ENCODE assay signal across 14 mouse cellular contexts in the genomic region with DNA sequence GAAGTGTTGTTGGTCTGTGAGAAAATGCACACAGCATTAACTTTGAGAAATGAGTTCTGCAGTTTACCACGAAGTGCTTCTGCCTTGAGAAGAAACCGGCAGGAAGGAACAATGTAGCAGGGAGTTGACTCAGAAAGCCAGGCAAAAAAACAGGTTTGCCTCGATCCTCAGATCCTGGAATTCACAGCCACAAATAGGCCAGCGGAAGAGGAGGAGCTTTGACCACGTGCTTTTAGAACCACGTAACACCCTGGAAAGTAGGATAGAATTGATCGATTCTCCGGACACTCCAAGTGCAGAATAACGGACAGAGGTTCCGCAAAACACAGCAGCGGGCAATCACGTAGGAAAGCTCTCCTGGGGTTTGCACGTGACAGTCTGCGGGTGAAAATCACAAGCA.
A peak's percentile ranks its signal among the peaks of the same experiment; 100 is the strongest.
DNase-seq lines count a peak whose midpoint lies in the region; ATAC-seq and TF ChIP-seq lines count a peak whose summit lies in the region.
"Had no signal": no experiment of that assay in that cellular context is flagged by ENCODE, and none has a peak within 500 bp of the region (broad histone marks: within the 10 kb centered on the region; RNA-seq: fewer than 3 reads in every experiment).

No protein-coding gene starts in this region.

- H3K36me3 ChIP-seq in forebrain, embryonic 11.5 days (ENCODE audit: control insufficient read depth, insufficient read depth, low read length) = no peaks in the 10 kb centered on the region
- no peaks in the 10 kb centered on the region for H3K36me3 ChIP-seq in forebrain, embryonic 16.5 days (ENCODE audit: control insufficient read depth, insufficient read depth)
- H3K36me3 ChIP-seq in midbrain, embryonic 13.5 days = no peaks in the 10 kb centered on the region
- H3K36me3 ChIP-seq in midbrain, embryonic 10.5 days = no peaks in the 10 kb centered on the region
- H3K36me3 ChIP-seq in limb, embryonic 12.5 days = no peaks in the 10 kb centered on the region
- H3K36me3 ChIP-seq in stomach, embryonic 16.5 days (ENCODE audit: control insufficient read depth, insufficient read depth, low read length) = no peaks in the 10 kb centered on the region
- H3K36me3 ChIP-seq: G1E had no signal

- DNase-seq in forebrain, embryonic 11.5 days (ENCODE audit: low spot score) = peak; percentile 40
- no peak for DNase-seq in midbrain, embryonic 10.5 days (ENCODE audit: low spot score)
- DNase-seq in right cerebral cortex, adult 18-20 months = no peak
- no peak for DNase-seq in cerebellum, adult 2 months
- DNase-seq: cerebellum, adult 18-20 months; kidney, adult 18-20 months; layer of hippocampus, adult 9-11 months had no signal

- H3K9ac ChIP-seq in forebrain, embryonic 11.5 days (ENCODE audit: low read length) = no peak overlapping the region
- H3K9ac ChIP-seq in forebrain, embryonic 16.5 days (replicated peaks; ENCODE audit: low read depth, low read length) = no peak overlapping the region
- H3K9ac ChIP-seq in midbrain, embryonic 13.5 days (replicated peaks) = no peak overlapping the region
- no peak overlapping the region for H3K9ac ChIP-seq in limb, embryonic 12.5 days (replicated peaks)
- no peak overlapping the region for H3K9ac ChIP-seq in stomach, embryonic 16.5 days (ENCODE audit: low read length)
- H3K9ac ChIP-seq: liver, embryonic 14.5 days had no signal

- no peaks in the 10 kb centered on the region for H3K9me3 ChIP-seq in forebrain, embryonic 11.5 days (ENCODE audit: control insufficient read depth, low read length)
- no peaks in the 10 kb centered on the region for H3K9me3 ChIP-seq in forebrain, embryonic 16.5 days (ENCODE audit: control insufficient read depth, low read length)
- H3K9me3 ChIP-seq in midbrain, embryonic 13.5 days = no peaks in the 10 kb centered on the region
- H3K9me3 ChIP-seq in midbrain, embryonic 10.5 days (replicated peaks) = no peaks in the 10 kb centered on the region
- no peaks in the 10 kb centered on the region for H3K9me3 ChIP-seq in limb, embryonic 12.5 days
- H3K9me3 ChIP-seq in stomach, embryonic 16.5 days (replicated peaks; ENCODE audit: control insufficient read depth, low read length) = no peaks in the 10 kb centered on the region

- no peak for TF ChIP-seq POLR2A in cerebellum, adult 2 months (IDR thresholded peaks at IDR 0.05; ENCODE audit: borderline replicate concordance, insufficient read depth, low read length)

- WGBS in forebrain, embryonic 11.5 days = 82% methylated on average over 14 of the region's 14 CpGs
- WGBS in forebrain, embryonic 16.5 days = 67% methylated on average over 14 of the region's 14 CpGs
- WGBS in midbrain, embryonic 13.5 days = 69% methylated on average over 14 of the region's 14 CpGs
- 75% methylated on average over 14 of the region's 14 CpGs for WGBS in midbrain, embryonic 10.5 days
- 57% methylated on average over 14 of the region's 14 CpGs for WGBS in limb, embryonic 12.5 days
- 66% methylated on average over 14 of the region's 14 CpGs for WGBS in stomach, embryonic 16.5 days
- 76% methylated on average over 14 of the region's 14 CpGs for WGBS in cerebellum, adult 2 months

- TF ChIP-seq CTCF in cerebellum, adult 2 months (IDR thresholded peaks at IDR 0.05; ENCODE audit: borderline replicate concordance, insufficient read depth, low read depth, low read length) = no peak

- ATAC-seq in forebrain, embryonic 11.5 days (replicated peaks; ENCODE audit: low FRiP score) = no peak
- ATAC-seq in forebrain, embryonic 16.5 days = no peak
- ATAC-seq in midbrain, embryonic 13.5 days = no peak
- ATAC-seq in limb, embryonic 12.5 days (ENCODE audit: insufficient number of reproducible peaks, insufficient read depth, low FRiP score, low TSS enrichment, low read depth) = no peak
- ATAC-seq in stomach, embryonic 16.5 days (ENCODE audit: insufficient read depth, low FRiP score) = no peak

- no peaks in the 10 kb centered on the region for H3K27me3 ChIP-seq in forebrain, embryonic 11.5 days (ENCODE audit: control insufficient read depth, insufficient read depth, low read length)
- H3K27me3 ChIP-seq in forebrain, embryonic 16.5 days (replicated peaks; ENCODE audit: control insufficient read depth, insufficient read depth, low read length) = no peaks in the 10 kb centered on the region
- no peaks in the 10 kb centered on the region for H3K27me3 ChIP-seq in midbrain, embryonic 13.5 days
- H3K27me3 ChIP-seq in midbrain, embryonic 10.5 days (ENCODE audit: low read depth, poor library complexity, severe bottlenecking) = no peaks in the 10 kb centered on the region
- no peaks in the 10 kb centered on the region for H3K27me3 ChIP-seq in limb, embryonic 12.5 days
- H3K27me3 ChIP-seq in stomach, embryonic 16.5 days (ENCODE audit: control insufficient read depth, insufficient read depth, low read length) = no peaks in the 10 kb centered on the region
- H3K27me3 ChIP-seq in cerebellum, adult 2 months (ENCODE audit: control insufficient read depth, insufficient read depth, low read length) = no peaks in the 10 kb centered on the region
- H3K27me3 ChIP-seq: megakaryocyte, embryonic 14.5 days had no signal

- no peak overlapping the region for H3K4me2 ChIP-seq in forebrain, embryonic 11.5 days (ENCODE audit: low read depth, low read length, severe bottlenecking)
- H3K4me2 ChIP-seq in forebrain, embryonic 16.5 days (ENCODE audit: low read length) = no peak overlapping the region
- H3K4me2 ChIP-seq in midbrain, embryonic 13.5 days (replicated peaks) = 0 out of 2 replicates have a peak overlapping the region, but pooled peaks have one; percentile 7
- H3K4me2 ChIP-seq in limb, embryonic 12.5 days = no peak overlapping the region
- no peak overlapping the region for H3K4me2 ChIP-seq in stomach, embryonic 16.5 days (ENCODE audit: low read depth, low read length)

- no peak overlapping the region for H3K4me3 ChIP-seq in forebrain, embryonic 11.5 days (ENCODE audit: low read depth, low read length)
- H3K4me3 ChIP-seq in forebrain, embryonic 16.5 days (replicated peaks; ENCODE audit: low read length) = no peak overlapping the region
- H3K4me3 ChIP-seq in midbrain, embryonic 13.5 days (replicated peaks) = no peak overlapping the region
- no peak overlapping the region for H3K4me3 ChIP-seq in midbrain, embryonic 10.5 days
- no peak overlapping the region for H3K4me3 ChIP-seq in limb, embryonic 12.5 days (replicated peaks)
- H3K4me3 ChIP-seq in stomach, embryonic 16.5 days (replicated peaks; ENCODE audit: low read length) = no peak overlapping the region
- no peak overlapping the region for H3K4me3 ChIP-seq in cerebellum, adult 2 months (replicated peaks; ENCODE audit: insufficient read depth, low read depth, low read length)
- H3K4me3 ChIP-seq: megakaryocyte, embryonic 14.5 days had no signal

- H3K27ac ChIP-seq in forebrain, embryonic 11.5 days (ENCODE audit: low read depth, low read length) = no peak overlapping the region
- no peak overlapping the region for H3K27ac ChIP-seq in forebrain, embryonic 16.5 days (ENCODE audit: low read length)
- H3K27ac ChIP-seq in midbrain, embryonic 13.5 days = no peak overlapping the region
- no peak overlapping the region for H3K27ac ChIP-seq in midbrain, embryonic 10.5 days (replicated peaks)
- H3K27ac ChIP-seq in limb, embryonic 12.5 days = peak overlapping the region; percentile 51; the same call in 1 of the 2 replicates
- peak overlapping the region; percentile 21; the same call in 1 of the 2 replicates for H3K27ac ChIP-seq in stomach, embryonic 16.5 days (ENCODE audit: low read length)
- H3K27ac ChIP-seq in cerebellum, adult 2 months (ENCODE audit: insufficient read depth, low read length) = no peak overlapping the region
- H3K27ac ChIP-seq: liver, embryonic 14.5 days had no signal

- no peaks in the 10 kb centered on the region for H3K4me1 ChIP-seq in forebrain, embryonic 11.5 days (replicated peaks; ENCODE audit: control insufficient read depth, insufficient read depth, low read length)
- H3K4me1 ChIP-seq in forebrain, embryonic 16.5 days (replicated peaks; ENCODE audit: control insufficient read depth, insufficient read depth, low read length) = peaks cover 30% of the 10 kb centered on the region
- H3K4me1 ChIP-seq in midbrain, embryonic 13.5 days (replicated peaks) = peaks cover 19% of the 10 kb centered on the region
- H3K4me1 ChIP-seq in midbrain, embryonic 10.5 days = peaks cover 25% of the 10 kb centered on the region
- peaks cover 22% of the 10 kb centered on the region for H3K4me1 ChIP-seq in limb, embryonic 12.5 days (replicated peaks)
- H3K4me1 ChIP-seq in stomach, embryonic 16.5 days (ENCODE audit: control insufficient read depth, insufficient read depth, low read length) = peaks cover 25% of the 10 kb centered on the region
- H3K4me1 ChIP-seq in cerebellum, adult 2 months (ENCODE audit: control insufficient read depth, insufficient read depth, low read length) = peaks cover 9% of the 10 kb centered on the region
- H3K4me1 ChIP-seq: megakaryocyte, embryonic 14.5 days had no signal

Comparison
In these comparisons a context has a peak if more than half of its experiments do, and no peak if none do; other contexts are left out.
1. H3K27ac ChIP-seq: peak in limb, embryonic 12.5 days (single experiment) and stomach, embryonic 16.5 days (single experiment); none in forebrain, embryonic 11.5 days (single experiment), forebrain, embryonic 16.5 days (single experiment), midbrain, embryonic 13.5 days (single experiment), midbrain, embryonic 10.5 days (single experiment) and cerebellum, adult 2 months (single experiment).